Mouse (Mus musculus) central nervous system, embryonic 18 days (tissue): ENCODE measurements around the gene Pik3r4. TPM values are rescaled to one million over a fixed set of nuclear protein-coding genes. Genes with fewer than 3 reads are reported as not detected.

Experiments
- polyA plus RNA-seq: library from polyadenylated mRNA; depleted of rRNA; stranded (reverse); fragments of >200 nt; gene quantifications from 2 replicates; pipeline ENCODE4 v1.2.3, GENCODE M21; 2012; rRNA removed

The Pik3r4 gene
- polyA plus RNA-seq = 16.8 and 19.3 TPM in 2 replicates

GRCm38 (mm10) chr9:105642460-105643371, at the start of gene Pik3r4:
Pik3r4 (plus strand) TSS chr9:105642978.

Other genes starting within 250 kb of the Pik3r4 start
- gene Aste1, start 247.6 kb upstream of the Pik3r4 start, polyA plus RNA-seq = 8.2 and 9.1 TPM in 2 replicates
- 1.3 and 1.7 TPM in 2 replicates for gene Nek11, start 247.5 kb upstream of the Pik3r4 start, polyA plus RNA-seq
- 126 and 141 TPM in 2 replicates for gene Atp2c1, start 115.7 kb upstream of the Pik3r4 start, polyA plus RNA-seq
- 0.30 and 0.64 TPM in 2 replicates for gene Col6a6, start 185.2 kb downstream of the Pik3r4 start, polyA plus RNA-seq